Mouse (Mus musculus): Measurements from ENCODE around the gene Ctdspl. TPM values are rescaled to one million over a fixed set of nuclear protein-coding genes. Genes with fewer than 3 reads are reported as not detected.
A peak's percentile ranks its signal among the peaks of the same experiment; 100 is the strongest.

The Ctdspl gene
- polyA plus RNA-seq, 2 experiments from 2014 or later: 0.62 to 0.75 TPM

- no peak for ATAC-seq
Observed at GRCm38 (mm10) chr9:119031772-119032171, 105.5 kb downstream of the Ctdspl start.

- no peak for ATAC-seq
Observed at GRCm38 (mm10) chr9:119032538-119032937, 106.3 kb downstream of the Ctdspl start.

GRCm38 (mm10) chr9:119033111-119033921 is 107.1 kb downstream of the Ctdspl start:
- ATAC-seq: no peak

GRCm38 (mm10) chr9:119034069-119034468 is 107.8 kb downstream of the Ctdspl start:
- ATAC-seq: no peak

- no peak for ATAC-seq
Observed at GRCm38 (mm10) chr9:119034676-119035665, 108.7 kb downstream of the Ctdspl start.

- no peak for ATAC-seq
Observed at GRCm38 (mm10) chr9:119035836-119036235, 109.6 kb downstream of the Ctdspl start.

GRCm38 (mm10) chr9:119037076-119037730 is 111.0 kb downstream of the Ctdspl start:
- ATAC-seq: no peak

GRCm38 (mm10) chr9:119038574-119038973 is 112.3 kb downstream of the Ctdspl start:
- ATAC-seq: no peak

- ATAC-seq: no peak
Observed at GRCm38 (mm10) chr9:119040101-119040775, 114.0 kb downstream of the Ctdspl start.

GRCm38 (mm10) chr9:119048182-119048903 is 122.1 kb downstream of the Ctdspl start:
- no peak for ATAC-seq

- no peak for ATAC-seq
Observed at GRCm38 (mm10) chr9:119051158-119051557, 124.9 kb downstream of the Ctdspl start.

GRCm38 (mm10) chr9:119052154-119052944 is 126.1 kb downstream of the Ctdspl start, which contains the start of gene Vill:
Vill (plus strand) TSS chr9:119052778.
- ATAC-seq: no peak

GRCm38 (mm10) chr9:119053964-119054576 is 127.8 kb downstream of the Ctdspl start:
- no peak for ATAC-seq

GRCm38 (mm10) chr9:119055336-119055735 is 129.1 kb downstream of the Ctdspl start:
- ATAC-seq: no peak

GRCm38 (mm10) chr9:119058245-119058644 is 132.0 kb downstream of the Ctdspl start:
- ATAC-seq: no peak

- no peak for ATAC-seq
Observed at GRCm38 (mm10) chr9:119060701-119061100, 134.4 kb downstream of the Ctdspl start.

GRCm38 (mm10) chr9:119063036-119063644 is 136.9 kb downstream of the Ctdspl start:
- no peak for ATAC-seq

- ATAC-seq: no peak
Observed at GRCm38 (mm10) chr9:119064296-119064695, 138.0 kb downstream of the Ctdspl start.

GRCm38 (mm10) chr9:119067601-119068000 is 141.3 kb downstream of the Ctdspl start:
- ATAC-seq: peak; percentile 41

GRCm38 (mm10) chr9:119068266-119068665 is 142.0 kb downstream of the Ctdspl start:
- no peak for ATAC-seq
